Mouse (Mus musculus): ENCODE measurements at regions not wholly inside any gene's neighbourhood (a gene's known extent, or its start where the extent isn't known, plus 50 kb on each side); places are given as distances from the start of the nearest gene placed in this dataset.

GRCm38 (mm10) chr3:41175356-41175755, 92.5 kb upstream of the Pgrmc2 start:
- TF ChIP-seq TAL1 (conservative IDR thresholded peaks at IDR 0.05; ENCODE audit: low read depth, low read length), result no peak
- TF ChIP-seq CTCF (IDR thresholded peaks at IDR 0.05; ENCODE audit: low read depth, low read length), result no peak
